Mouse (Mus musculus): Measurements from ENCODE around the gene Mad2l2.
"Not testable (repeated sequence)": the region's sequence is repeated elsewhere in the genome, so short reads cannot be mapped to it uniquely, and the experiment has no call there.

Mad2l2 gene

DNA sequence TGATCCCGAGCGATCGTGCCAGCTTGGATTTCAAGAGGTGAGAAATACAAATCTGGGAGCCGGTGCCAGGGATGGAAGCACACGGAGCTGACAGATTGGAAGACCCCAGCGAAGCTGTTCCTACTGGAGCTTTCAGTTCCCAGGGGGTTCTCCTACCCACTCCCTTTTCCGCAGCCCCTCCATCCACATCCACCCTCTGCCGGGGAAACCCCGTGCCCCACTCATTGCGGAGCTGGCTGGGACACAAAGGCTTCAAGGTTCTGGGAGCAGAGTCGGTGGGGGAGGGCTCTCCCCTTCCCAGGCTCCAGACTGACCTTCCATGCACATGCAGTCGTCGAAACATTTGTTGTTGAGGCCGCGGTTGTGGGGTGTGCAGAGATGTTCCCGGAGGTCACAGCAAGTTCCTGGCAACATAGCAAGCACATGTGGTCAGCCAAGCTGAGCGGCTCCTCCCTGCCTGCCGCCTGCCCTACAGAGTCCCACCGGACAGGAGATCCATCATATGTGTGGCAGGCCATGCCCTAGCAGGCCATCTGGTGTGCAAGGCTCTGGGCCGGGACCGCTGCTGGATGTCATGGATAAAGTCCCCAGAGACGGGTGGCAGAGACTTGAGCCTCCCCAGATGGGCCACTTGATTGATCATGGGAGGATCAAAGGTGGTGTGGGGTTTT is 22.4 kb upstream of the Mad2l2 start:
- peak; percentile 76 for DNase-seq (ENCODE audit: low spot score)

GRCm38 (mm10) chr4:148108565-148109100 is 21.6 kb upstream of the Mad2l2 start:
- DNase-seq (ENCODE audit: low spot score): no peak

DNA sequence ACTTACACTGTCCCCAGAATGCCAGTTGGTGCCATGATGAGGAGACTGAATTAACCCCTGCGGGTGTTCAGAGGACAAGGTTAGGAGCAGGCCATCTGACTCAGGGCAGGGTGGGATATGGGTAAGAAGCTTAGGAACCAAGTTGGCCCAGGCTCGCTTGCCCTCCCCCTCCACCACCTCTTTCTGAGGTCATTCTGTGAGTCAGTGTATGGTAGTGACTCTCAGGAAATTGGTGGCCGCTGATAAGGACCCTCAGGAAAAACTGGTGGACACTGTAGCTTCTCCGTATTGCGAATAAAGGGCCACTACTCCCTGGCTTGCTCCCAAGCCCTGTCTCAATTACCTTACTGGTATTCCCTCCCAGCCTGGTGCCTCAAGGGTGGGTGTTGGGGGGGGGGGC is 21.0 kb upstream of the Mad2l2 start:
- no peak for DNase-seq (ENCODE audit: low spot score)

- DNase-seq (ENCODE audit: low spot score): no peak
Measured at GRCm38 (mm10) chr4:148112519-148112918, 17.7 kb upstream of the Mad2l2 start.

GRCm38 (mm10) chr4:148114758-148115391 is 15.3 kb upstream of the Mad2l2 start:
- peak; percentile 95 for DNase-seq (ENCODE audit: low spot score)

GRCm38 (mm10) chr4:148115467-148115866 is 14.7 kb upstream of the Mad2l2 start:
- DNase-seq (ENCODE audit: low spot score): peak; percentile 71

DNA sequence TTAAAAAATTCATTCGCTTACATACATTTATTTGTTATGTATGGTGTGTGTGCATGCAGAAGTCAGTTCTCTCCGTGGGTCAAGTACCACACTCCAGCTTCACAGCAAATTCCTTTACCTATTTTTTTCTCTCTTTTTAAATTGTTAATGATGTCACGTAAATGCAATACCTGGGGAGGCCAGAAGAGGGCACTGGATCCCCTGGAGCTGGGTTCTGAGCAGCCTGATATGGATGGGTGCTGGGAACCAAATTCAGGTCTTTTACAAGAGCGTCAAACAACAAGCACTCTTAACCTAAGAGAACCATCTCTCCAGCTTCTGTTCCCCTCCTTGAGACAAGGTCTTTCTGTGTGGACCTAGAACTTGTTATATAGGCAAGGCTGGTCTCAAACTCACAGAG is 13.5 kb upstream of the Mad2l2 start:
- DNase-seq (ENCODE audit: low spot score): no peak

DNA sequence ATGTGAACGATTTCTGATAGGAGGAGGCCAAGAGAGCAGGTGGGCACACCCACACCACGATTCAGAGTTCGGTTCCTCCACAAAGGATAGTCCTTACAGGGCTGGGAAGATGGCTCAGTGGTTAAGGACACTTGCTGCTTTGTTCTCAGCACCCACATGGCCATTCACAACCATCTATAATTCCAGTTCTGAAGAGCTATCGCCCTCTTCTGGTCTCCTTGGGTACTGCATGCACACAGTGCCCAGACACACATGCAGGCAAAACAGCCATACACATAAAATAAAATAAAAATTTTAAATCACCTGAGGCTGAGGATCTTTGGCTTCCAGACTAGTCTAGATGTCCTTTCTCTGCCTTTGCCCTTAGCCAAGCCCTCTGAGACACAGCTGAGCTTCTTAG is 12.8 kb upstream of the Mad2l2 start:
- no peak for DNase-seq (ENCODE audit: low spot score)

- not testable (repeated sequence) for DNase-seq (ENCODE audit: low spot score)
Measured at GRCm38 (mm10) chr4:148119578-148119977, 10.6 kb upstream of the Mad2l2 start.

DNA sequence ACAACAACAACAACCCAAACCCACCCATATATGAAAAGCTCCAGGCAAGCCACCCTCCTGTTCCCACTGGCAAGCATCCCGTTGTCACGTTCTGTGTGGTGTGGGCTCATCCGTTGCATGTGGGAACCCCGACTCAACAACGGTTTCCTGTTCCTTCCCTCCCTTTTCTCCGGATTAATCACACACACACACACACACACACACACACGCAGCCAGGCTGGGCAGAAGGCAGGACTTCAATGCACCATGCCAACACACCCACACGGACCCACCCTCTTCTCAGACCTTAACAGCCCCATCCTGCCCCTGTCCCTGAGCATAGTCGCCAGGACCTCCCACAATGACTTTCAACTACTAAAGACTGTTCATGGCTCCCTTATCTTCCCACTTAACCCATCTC is 9.6 kb upstream of the Mad2l2 start:
- no peak for DNase-seq (ENCODE audit: low spot score)

DNA sequence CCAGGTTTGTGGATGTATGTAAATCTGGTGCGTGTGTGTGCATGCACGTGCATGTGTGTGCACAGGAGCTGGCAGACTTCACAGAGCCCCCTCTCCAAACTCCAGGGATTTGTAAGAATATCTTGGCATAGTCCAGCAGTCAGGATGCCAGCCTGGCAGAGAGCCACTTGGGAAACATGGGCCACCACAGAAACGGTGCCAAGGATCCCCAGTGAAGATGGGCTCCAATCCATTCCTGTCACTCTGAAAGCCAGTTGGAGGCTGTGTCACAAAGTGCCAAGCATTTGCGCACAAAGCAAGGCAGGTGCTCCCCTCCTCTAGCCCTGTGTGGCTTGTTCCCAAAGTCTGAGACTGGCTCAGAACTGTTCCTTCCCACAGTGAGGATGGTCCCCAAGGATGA is 8.8 kb upstream of the Mad2l2 start:
- DNase-seq (ENCODE audit: low spot score): no peak

- peak; percentile 39 for DNase-seq (ENCODE audit: low spot score)
Measured at GRCm38 (mm10) chr4:148121982-148122693, 8.0 kb upstream of the Mad2l2 start.

DNA sequence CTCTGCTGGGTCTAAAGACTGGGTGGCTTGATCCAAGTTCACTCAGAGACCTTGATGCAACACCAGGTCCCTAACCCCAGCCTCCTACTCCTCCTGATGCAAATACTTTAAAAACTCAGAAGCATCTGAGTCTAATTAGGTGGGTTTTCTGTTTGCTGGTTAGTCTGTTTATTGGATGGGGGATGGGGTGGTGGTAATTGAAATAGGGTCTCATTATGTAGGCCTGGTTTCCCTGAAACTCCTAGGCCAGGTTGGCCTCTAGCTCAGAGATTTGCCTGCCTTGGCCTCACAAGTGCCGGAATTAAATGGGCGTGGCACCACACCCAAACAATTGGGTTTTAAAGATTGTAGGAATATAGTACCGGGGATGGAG is 7.5 kb upstream of the Mad2l2 start:
- no peak for DNase-seq (ENCODE audit: low spot score)

- no peak for DNase-seq (ENCODE audit: low spot score)
Measured at GRCm38 (mm10) chr4:148128241-148128640, 1.9 kb upstream of the Mad2l2 start.

GRCm38 (mm10) chr4:148128672-148129071 is 1.5 kb upstream of the Mad2l2 start:
- DNase-seq (ENCODE audit: low spot score): no peak

GRCm38 (mm10) chr4:148130561-148131413 is 603 bp downstream of the Mad2l2 start, which contains the start of gene Draxin:
TSS of gene Draxin (minus strand) at chr4:148130698.
- DNase-seq (ENCODE audit: low spot score): peak; percentile 87

GRCm38 (mm10) chr4:148131497-148132081 is 1.4 kb downstream of the Mad2l2 start:
- peak; percentile 83 for DNase-seq (ENCODE audit: low spot score)

- no peak for DNase-seq (ENCODE audit: low spot score)
Measured at GRCm38 (mm10) chr4:148134988-148135387, 4.8 kb downstream of the Mad2l2 start.

DNA sequence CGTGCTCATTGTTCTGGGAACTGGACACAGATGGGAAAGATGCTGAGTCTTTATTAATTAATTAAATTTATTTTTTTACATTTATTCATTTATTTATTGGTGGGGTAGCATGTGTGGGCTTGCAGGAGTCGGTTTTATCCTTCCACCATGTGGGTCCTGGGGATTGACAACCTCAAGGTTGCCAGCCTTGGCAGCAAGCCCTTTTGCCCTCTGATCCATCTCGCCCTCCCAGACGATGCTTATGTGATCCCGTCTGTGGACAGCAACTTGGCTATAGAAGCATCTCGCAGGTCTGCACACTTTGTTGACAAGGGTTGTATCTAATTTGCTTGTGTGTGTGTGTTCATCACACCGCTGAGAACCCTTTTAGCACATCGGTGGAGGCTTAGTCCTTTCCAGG is 7.3 kb downstream of the Mad2l2 start:
- no peak for DNase-seq (ENCODE audit: low spot score)

- DNase-seq (ENCODE audit: low spot score): no peak
Measured at GRCm38 (mm10) chr4:148139767-148140097, 9.5 kb downstream of the Mad2l2 start.

DNA sequence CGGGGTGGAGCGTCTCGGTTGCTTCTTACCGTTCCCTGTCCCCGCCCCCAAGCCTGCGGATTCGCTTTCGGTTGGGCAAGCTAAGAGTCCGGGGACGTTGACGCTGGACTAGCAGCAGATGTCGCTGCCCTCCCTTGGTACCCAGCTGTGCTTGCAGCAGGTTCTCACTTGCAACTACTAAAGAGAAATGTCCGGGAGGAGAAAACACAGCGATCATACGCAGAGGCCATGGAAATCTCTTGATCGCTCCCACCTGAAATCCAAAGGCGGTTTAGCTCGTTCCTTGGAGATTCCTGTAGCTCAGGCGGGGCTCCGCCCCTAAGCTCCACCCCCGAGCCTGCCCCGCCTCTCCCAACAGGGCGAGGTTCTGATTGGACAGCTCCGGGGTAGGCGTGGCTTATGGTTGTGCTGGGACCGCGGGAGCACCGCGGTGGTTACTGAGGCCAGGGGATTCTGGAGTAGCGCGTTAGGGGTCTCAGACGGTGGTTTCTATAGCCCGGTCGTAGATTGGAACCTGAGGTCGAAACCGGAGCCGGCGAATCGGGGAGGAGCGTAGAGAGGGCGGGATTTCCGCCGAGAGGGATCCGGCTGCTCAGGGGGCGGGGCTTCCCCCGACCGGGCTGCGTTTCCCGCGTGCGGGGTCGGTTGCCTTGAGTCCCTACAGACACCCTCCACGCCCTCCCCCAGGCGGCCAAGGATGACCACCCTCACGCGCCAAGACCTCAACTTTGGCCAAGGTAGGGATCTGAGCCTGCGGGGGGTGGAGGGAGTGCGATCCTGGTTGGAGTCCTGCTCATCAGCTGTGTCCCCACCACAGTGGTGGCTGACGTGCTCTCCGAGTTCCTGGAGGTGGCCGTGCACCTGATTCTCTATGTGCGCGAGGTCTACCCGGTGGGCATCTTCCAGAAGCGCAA is 10.2 kb downstream of the Mad2l2 start:
- peak; percentile 93 for DNase-seq (ENCODE audit: low spot score)

Data from embryo, embryonic 10 days (tissue).